36 mouse cellular contexts compared by ENCODE assay signal in genomic region chr9:122872595-122872994, GRCm38 (mm10). TPM values are rescaled to one million over a fixed set of nuclear protein-coding genes. Genes with fewer than 3 reads are reported as not detected.
"Had no signal": no experiment of that assay in that cellular context is flagged by ENCODE, and none has a peak within 500 bp of the region (broad histone marks: within the 10 kb centered on the region; RNA-seq: fewer than 3 reads in every experiment).

No protein-coding gene starts in this region.

- H3K4me3 ChIP-seq: embryonic facial prominence, embryonic 10.5 days; embryonic facial prominence, embryonic 12.5 days; embryonic facial prominence, embryonic 13.5 days; embryonic facial prominence, embryonic 15.5 days; erythroblast, embryonic 14.5 days; forebrain, embryonic 10.5 days; forebrain, embryonic 12.5 days; forebrain, embryonic 13.5 days; forebrain, embryonic 15.5 days; gastrocnemius, adult 2 months had no signal

- DNase-seq: cerebellum, adult 18-20 months; cerebellum, adult 2 months; cerebellum, adult 8-10 months; cerebellum, adult 9-10 months; cerebellum, adult 9-11 months; cerebellum, postnatal 10 days; cerebellum, postnatal 14 days; cerebellum, postnatal 25 days; cerebellum, postnatal 36 days; embryo, embryonic 11 days; forebrain, postnatal 0 days; gastrocnemius, adult 2 months; gastrocnemius, postnatal 10 days; gastrocnemius, postnatal 14 days; gastrocnemius, postnatal 25 days; gastrocnemius, postnatal 36 days; heart, adult 11 months had no signal

- H3K36me3 ChIP-seq: embryonic facial prominence, embryonic 10.5 days; embryonic facial prominence, embryonic 12.5 days; embryonic facial prominence, embryonic 13.5 days; embryonic facial prominence, embryonic 15.5 days; forebrain, embryonic 10.5 days; forebrain, embryonic 12.5 days; forebrain, embryonic 15.5 days had no signal

- H3K9me3 ChIP-seq: embryonic facial prominence, embryonic 10.5 days; embryonic facial prominence, embryonic 12.5 days; embryonic facial prominence, embryonic 13.5 days; embryonic facial prominence, embryonic 15.5 days; forebrain, embryonic 10.5 days; forebrain, embryonic 12.5 days; forebrain, embryonic 13.5 days; forebrain, embryonic 15.5 days had no signal

- H3K9ac ChIP-seq: embryonic facial prominence, embryonic 12.5 days; embryonic facial prominence, embryonic 13.5 days; embryonic facial prominence, embryonic 15.5 days; forebrain, embryonic 12.5 days; forebrain, embryonic 13.5 days; forebrain, embryonic 15.5 days; forebrain, postnatal 0 days had no signal

- H3K27me3 ChIP-seq: embryonic facial prominence, embryonic 12.5 days; embryonic facial prominence, embryonic 13.5 days; embryonic facial prominence, embryonic 15.5 days; forebrain, embryonic 12.5 days; forebrain, embryonic 13.5 days; forebrain, embryonic 15.5 days had no signal

- H3K4me2 ChIP-seq: embryonic facial prominence, embryonic 12.5 days; embryonic facial prominence, embryonic 13.5 days; embryonic facial prominence, embryonic 15.5 days; forebrain, embryonic 12.5 days; forebrain, embryonic 13.5 days; forebrain, embryonic 15.5 days had no signal

- ATAC-seq: forebrain, embryonic 13.5 days; forebrain, embryonic 14.5 days; forebrain, embryonic 15.5 days; forebrain, embryonic 16.5 days; forebrain, postnatal 0 days had no signal

- H3K4me1 ChIP-seq: embryonic facial prominence, embryonic 10.5 days; embryonic facial prominence, embryonic 12.5 days; embryonic facial prominence, embryonic 13.5 days; embryonic facial prominence, embryonic 15.5 days; forebrain, embryonic 10.5 days; forebrain, embryonic 12.5 days; forebrain, embryonic 13.5 days; forebrain, embryonic 15.5 days had no signal

- H3K27ac ChIP-seq: embryonic facial prominence, embryonic 10.5 days; embryonic facial prominence, embryonic 12.5 days; embryonic facial prominence, embryonic 13.5 days; embryonic facial prominence, embryonic 15.5 days; forebrain, embryonic 10.5 days; forebrain, embryonic 12.5 days; forebrain, embryonic 13.5 days; forebrain, embryonic 15.5 days; gastrocnemius, adult 2 months had no signal

RNA-seq across cellular contexts. Expression of gene Zkscan7, which starts 12.9 kb away (rescaled TPM):
- polyA plus RNA-seq: erythroblast, embryonic 14.5 days had no signal

RNA-seq across cellular contexts. Expression of gene Gm35549, which starts 28.8 kb away (rescaled TPM):
- total RNA-seq: common myeloid progenitor, adult 5-6 weeks; forebrain, postnatal 0 days; gastrocnemius, adult 18-20 months; gastrocnemius, adult 2 months; gastrocnemius, adult 8-10 months; gastrocnemius, postnatal 10 days; gastrocnemius, postnatal 14 days; gastrocnemius, postnatal 25 days; gastrocnemius, postnatal 36 days; gastrocnemius, postnatal 4 days; granulocyte monocyte progenitor cell, adult 5-6 weeks had no signal
- polyA plus RNA-seq: cerebellum, adult 2 months; cortical plate, adult 2 months; embryonic facial prominence, embryonic 10.5 days; erythroblast, embryonic 14.5 days; forebrain, embryonic 13.5 days; forebrain, postnatal 0 days; frontal cortex, adult 2 months; gonadal fat pad, adult 2 months had no signal

RNA-seq across cellular contexts. Expression of gene Zfp105, which starts 50.3 kb away (rescaled TPM):
- polyA plus RNA-seq: erythroblast, embryonic 14.5 days had no signal
